Mouse (Mus musculus): ENCODE measurements around the gene Abce1.
A peak's percentile ranks its signal among the peaks of the same experiment; 100 is the strongest.

Abce1 gene

GRCm38 (mm10) chr8:79639586-79640451, 71.7 kb downstream of the Abce1 start, which contains the start of gene Otud4:
Otud4 (plus strand) TSS chr8:79639618.
- no peak for DNase-seq (ENCODE audit: low read depth, low spot score)

GRCm38 (mm10) chr8:79638707-79639549, 72.6 kb downstream of the Abce1 start:
- peak; percentile 99 for DNase-seq (ENCODE audit: low read depth, low spot score)

DNA sequence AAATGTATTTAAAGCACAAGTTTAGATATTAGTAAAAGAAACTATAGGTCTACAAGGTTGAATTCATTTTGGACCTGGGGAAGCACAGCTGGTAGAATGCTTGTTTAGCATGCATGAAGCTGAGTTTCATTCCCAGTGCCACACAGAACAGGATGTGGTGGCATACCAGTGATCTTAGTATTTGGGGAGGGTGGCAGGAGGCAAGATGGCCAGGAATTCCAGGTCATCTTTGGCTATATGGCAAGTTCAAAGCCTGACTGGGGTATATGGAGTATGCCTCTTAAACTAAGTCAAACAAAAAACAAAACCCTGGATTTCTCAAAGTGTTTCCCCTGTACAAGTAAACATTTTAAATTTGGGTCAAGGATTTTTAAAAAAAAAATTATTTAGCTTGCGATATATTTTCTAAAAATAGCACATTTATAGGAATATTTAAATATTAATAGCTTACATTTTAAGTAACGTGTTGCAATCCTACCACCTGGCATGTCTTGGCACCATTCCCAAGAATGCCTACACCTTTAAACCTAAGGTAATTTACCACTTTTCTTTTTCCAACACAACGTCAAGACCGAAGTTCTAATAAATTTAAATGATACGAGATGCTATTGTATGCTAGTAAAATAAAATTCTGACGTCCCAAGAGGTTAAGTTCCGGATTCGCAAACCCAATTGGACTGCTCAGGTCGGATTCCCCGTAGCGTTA, 73.4 kb downstream of the Abce1 start:
- no peak for DNase-seq (ENCODE audit: low read depth, low spot score)

DNA sequence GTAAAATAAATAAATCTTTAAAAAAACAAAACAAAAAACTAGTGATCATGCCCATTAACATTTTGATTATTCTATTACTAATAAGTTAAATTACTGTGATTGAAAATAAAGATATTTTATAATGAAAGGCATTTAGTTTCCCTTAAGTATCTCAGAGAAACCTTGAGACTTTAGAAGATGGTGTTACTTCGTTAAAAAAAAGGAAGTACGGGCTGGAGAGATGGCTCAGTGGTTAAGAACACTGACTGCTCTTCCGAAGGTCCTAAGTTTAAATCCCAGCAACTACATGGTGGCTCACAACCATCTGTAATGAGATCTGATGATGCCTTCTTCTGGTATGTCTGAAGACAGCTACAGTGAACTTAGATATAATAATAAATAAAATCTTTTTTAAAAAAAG, 74.3 kb downstream of the Abce1 start:
- DNase-seq (ENCODE audit: low read depth, low spot score): no peak

DNA sequence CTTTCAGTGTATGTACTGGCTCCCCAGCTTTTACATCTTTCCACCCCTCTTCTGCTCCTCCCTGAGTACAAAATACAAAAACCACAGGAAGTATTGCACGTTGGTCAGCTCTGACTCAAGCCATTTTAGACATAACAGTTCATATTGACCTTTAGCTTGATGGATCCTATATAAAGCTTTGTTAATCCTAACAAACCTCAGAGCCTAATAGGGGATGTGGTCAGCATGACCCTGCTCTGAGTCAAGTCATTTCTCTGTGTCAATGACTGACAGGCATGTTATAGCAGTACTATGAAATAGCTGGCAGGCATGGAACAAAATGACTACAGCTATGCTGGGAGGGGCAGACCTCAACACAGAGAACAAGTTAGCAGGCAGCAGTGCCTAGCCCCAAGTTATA, 75.4 kb downstream of the Abce1 start:
- no peak for DNase-seq (ENCODE audit: low read depth, low spot score)

DNA sequence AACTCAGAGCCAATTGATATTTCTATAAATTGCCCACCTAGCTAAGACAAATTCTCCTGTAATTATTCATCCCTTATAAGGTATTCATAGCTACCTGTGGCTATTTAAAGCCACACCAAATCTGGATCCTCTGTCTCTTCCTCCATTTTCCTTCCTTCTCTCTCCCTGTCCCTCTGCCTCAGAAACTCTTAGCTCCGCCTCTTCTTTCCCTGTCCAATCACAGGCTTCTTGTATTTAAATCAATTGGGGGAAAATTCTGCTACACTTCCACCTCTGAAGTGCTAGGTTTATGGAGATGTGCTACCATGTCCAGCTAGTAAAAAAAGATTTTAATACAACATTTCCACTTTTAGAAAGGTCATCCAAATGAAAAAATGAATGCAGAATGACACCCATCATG, 76.0 kb downstream of the Abce1 start:
- no peak for DNase-seq (ENCODE audit: low read depth, low spot score)
